Mouse (Mus musculus) MN1 (cell line): Measurements from ENCODE around the gene Irf2bp2.

Source experiments
- DNase-seq: peaks from one replicate; pipeline ENCODE4 v3.0.0-alpha.2; 2016; ENCODE audit warnings: low spot score

Irf2bp2 gene

GRCm38 (mm10) chr8:126586599-126587577, 6.9 kb downstream of the Irf2bp2 start:
- peak; percentile 69 for DNase-seq

DNA sequence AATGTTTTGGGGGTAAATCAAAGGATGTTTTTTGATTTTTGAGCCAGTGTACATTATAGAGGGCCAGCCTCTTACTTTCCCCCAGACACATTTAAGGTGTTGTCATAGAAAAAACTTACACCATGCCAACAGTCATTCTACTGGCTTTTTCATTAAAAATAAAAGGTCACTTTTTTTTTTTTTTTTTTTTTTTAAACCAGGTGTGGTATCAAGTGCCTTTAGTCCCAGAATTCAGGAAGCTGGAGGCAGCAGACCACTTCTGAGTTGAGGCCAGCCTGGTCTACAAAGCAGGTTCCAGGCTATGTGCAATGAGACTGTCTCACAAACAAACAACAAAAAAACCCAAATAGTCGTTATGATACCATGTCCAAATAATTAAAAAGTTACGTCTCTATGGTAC, 7.7 kb downstream of the Irf2bp2 start:
- no peak for DNase-seq

DNA sequence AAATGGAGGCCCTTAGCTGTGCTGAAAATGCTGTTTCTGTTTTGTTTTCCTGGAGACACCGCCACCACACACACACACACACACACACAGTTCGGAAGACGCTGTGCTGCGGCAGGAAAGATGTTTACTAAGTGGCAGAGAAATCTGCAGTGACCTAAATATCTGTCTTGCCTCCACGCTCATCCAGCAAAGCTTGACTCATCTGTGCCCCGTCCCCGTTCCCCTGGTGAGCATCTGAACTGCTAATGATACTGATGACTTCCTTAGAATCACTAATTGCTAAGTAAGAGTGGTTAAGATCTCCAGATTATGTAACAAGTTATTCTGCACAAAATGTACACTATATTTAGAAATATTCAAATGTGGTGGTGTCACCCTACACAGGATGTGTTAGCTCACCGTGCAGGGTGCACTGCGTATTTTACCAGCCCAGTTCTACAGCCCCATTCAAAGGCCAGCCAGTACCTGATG, 8.2 kb downstream of the Irf2bp2 start:
- peak; percentile 84 for DNase-seq

DNA sequence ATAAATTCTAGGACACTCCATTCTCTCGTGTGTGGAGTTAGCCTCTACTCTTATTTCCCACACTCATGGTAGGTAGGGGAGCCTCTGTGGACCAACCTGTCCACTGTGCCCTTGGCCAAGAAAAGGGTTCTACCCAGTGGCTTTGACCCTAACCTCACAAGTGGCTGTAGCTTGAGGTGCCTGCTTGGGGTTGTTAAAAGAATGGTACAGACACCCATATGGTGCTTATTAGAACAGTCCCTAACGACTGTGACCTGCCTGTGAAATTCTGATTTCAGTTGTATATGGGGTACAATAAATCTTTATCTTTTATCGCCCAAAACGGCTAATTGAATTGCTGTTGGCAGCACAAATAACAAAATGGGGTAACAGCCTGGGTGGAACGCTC, 8.9 kb downstream of the Irf2bp2 start:
- DNase-seq, result no peak

- DNase-seq, result peak; percentile 96
Observed at GRCm38 (mm10) chr8:126583971-126584843, 9.6 kb downstream of the Irf2bp2 start.

DNA sequence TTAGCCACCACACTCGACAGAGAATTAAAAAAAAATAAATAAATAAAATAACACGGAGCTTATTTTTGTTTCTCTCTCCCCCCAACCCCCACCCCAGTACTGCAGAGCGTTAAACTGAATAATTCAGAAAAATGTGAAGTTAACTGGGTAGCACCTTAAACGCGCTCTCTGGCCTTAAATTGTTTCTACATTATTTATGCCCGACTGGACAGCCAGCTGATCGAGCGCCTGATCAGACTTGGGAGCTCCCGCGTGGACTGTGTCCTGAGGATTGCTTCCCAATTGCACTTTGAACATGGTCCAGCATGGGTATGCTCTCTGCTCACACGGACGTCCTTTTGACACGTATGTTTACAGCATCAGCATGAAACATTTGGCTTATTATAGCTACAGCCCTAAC, 10.3 kb downstream of the Irf2bp2 start:
- DNase-seq, result peak; percentile 91

DNA sequence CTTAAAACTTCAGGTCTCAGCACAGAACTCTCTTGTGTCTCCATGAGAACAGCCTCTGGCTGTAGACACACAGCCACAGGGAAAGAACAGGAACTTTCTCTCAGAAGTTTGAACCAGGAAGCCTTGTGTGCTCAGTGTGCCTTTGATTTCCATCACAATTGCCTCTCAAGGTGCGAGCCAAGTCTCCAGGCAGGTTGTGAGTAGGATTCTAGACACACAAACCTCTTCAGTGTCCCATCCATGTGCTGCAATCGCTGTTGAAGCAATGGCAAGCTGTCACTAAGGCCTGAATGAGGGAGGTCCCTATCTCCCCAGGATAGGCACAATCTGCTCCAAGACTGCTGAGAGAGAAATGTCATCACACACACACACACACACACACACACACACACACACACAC, 10.8 kb downstream of the Irf2bp2 start:
- no peak for DNase-seq

- DNase-seq, result peak; percentile 77
Observed at GRCm38 (mm10) chr8:126582509-126582908, 11.3 kb downstream of the Irf2bp2 start.

DNA sequence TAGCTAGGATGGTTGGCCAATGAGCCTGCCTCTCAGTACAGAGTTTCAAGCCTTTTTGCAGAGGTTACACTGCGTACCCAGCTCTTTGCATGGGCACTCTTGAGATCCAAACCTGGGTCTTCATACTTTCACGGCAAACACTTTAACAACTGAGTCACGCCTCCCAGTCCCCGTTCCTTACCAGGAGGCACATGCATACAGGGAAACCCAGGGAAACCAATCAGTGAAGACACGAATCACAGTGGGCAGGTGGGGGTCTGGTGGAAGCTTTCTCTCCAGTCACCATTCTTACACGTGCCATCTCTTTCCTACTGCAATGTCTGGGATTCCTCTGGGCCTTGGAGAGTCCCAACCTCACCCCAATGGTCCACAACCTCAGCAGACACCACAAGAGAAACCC, 12.1 kb downstream of the Irf2bp2 start:
- DNase-seq, result no peak

DNA sequence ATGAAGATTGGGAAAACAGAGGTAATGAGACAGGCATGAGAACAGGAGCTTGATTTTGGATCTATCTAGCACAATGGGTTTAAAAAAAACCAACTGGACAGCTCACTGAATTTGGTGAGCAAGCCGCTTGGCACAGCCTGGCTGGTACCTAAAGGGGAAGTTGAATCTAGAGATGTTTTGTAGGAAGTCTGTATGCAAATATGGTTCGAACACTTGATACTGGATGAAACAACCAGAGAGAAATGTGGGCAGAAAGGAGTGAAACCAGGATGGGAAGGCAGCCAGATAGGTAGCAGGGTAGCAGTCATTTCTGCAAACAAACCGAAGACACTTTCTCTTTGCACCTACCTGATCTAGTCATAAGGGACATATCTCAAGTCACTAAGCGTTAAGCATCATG, 13.0 kb downstream of the Irf2bp2 start:
- no peak for DNase-seq

- no peak for DNase-seq
Observed at GRCm38 (mm10) chr8:126580086-126580485, 13.7 kb downstream of the Irf2bp2 start.

DNA sequence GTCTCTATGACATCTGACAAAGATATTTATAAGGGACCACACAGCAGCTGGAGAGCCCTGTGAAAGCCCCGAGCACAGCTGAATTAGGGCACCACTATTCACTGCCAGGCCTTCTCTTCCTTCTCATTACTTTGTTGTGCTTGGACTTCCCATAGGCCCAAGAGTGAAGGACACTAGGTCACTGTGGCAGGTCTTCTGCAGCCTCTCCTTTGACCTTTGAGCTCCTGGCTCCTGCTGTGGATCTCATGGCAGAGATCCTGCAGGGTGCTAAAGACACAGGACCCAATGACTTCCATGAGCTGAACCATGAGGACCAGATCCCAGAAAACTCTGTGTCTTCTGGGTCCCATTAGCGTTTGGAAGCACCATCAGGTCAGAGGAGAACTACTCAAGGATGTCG, 15.1 kb downstream of the Irf2bp2 start:
- DNase-seq, result no peak

DNA sequence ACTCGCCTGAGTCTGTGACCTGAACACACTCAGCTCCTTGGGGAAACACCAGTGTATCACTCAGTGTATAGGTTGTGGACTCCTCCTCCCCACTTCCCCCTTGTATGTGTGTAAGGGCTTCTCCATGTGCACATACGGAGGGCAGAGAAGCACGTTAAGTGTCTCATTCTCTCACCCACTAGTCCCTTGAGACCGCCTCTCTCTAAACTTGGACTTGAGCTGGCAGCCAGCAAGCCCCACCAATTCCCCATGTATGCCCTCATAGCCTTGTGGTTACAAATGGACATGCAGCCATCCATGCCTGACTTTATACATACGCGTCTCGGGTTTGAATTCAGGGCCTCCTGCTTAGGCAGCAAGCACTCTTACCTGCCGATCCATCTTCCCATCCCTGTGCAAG, 16.9 kb downstream of the Irf2bp2 start:
- DNase-seq, result no peak

GRCm38 (mm10) chr8:126576086-126576485, 17.7 kb downstream of the Irf2bp2 start:
- DNase-seq, result no peak

GRCm38 (mm10) chr8:126574882-126575637, 18.7 kb downstream of the Irf2bp2 start:
- DNase-seq, result peak; percentile 73

- DNase-seq, result no peak
Observed at GRCm38 (mm10) chr8:126573878-126574277, 19.9 kb downstream of the Irf2bp2 start.

- DNase-seq, result no peak
Observed at GRCm38 (mm10) chr8:126573079-126573694, 20.6 kb downstream of the Irf2bp2 start.

- DNase-seq, result no peak
Observed at GRCm38 (mm10) chr8:126571065-126571660, 22.6 kb downstream of the Irf2bp2 start.

GRCm38 (mm10) chr8:126570521-126571040, 23.2 kb downstream of the Irf2bp2 start:
- DNase-seq, result no peak

DNA sequence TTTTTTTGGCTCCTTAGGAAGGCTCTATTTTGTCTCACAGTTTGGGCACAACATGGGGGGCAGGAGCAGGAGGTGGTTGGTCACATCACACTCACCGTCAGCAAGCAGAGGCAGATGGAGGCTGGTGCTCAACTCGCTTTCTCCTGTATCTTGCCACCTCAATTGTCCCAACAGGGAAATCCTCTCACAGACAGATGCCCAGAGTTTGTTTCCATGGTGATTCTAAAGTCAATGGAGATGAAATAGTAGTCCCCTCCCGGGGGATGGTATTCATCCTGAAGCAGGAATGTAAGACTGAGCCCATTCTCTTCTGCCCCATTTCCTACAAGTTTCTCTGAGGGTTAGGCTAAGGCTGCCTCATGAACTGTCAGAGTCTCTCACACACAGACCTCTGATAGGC, 23.7 kb downstream of the Irf2bp2 start:
- DNase-seq, result no peak

DNA sequence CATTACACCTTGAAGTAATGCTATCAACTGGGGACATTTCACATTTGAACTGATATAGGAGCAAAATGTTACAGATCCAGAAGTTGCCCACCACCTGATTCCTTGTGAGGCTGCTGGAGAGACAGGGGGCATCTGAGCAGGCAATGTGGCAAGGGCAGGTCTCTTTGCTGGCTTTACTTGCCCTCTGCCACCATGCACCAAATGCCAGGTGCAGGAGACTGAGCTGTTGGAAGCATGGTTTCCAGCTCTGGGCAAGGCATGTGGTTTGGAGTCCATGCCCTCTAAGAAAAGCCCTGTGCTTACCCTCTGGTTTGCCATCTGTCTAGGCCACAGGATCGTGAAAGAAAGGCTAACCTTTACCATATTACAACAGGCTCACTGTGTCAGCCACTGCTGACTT, 24.1 kb downstream of the Irf2bp2 start:
- no peak for DNase-seq
